Mouse (Mus musculus) urinary bladder, postnatal 36 days (tissue): Measurements from ENCODE around the gene Tpx2.

Source experiments
- DNase-seq, 2 experiments: peaks; one replicate each; pipeline ENCODE4 v3.0.0; 2022; ENCODE audit warnings: low spot score in 2 of 2, mixed read lengths in 1 of 2

The Tpx2 gene

DNA sequence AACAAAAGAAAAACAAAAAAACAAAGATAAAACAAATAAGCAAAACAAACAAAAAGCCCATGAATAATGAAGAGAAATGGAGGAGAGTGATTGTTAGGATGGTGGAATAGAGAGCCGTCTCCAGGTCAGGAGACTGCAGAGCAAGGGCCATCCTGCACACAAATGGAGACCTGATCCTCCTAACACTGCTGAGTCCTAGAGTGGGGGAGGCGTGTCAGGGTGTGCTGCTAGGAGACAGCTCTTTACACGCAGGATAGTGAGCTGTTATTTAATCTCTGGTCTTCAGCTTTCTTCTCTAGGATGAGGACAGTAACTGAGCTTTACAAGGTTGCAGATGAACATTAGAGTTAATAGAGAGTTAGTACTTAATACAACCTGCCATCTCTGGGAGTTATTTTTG, 14.9 kb downstream of the Tpx2 start:
- DNase-seq = no peak

DNA sequence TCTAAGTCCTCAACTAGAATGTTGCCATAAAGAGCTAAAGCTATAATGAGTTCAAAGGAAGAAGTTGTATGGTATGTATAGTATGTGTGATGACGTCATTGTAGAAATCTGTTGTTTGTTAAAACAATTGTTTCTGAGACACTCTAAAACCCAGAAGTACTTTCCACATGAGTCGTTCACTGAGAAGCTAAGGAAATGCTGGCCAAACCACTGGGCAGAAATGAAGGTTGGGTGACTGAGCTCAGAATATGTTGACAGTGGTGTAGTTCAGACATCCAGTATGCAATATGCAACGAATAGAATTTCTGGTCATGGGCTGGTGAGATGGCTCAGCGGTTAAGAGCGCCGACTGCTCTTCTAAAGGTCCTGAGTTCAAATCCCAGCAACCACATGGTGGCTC, 15.6 kb downstream of the Tpx2 start:
- no peak for DNase-seq

DNA sequence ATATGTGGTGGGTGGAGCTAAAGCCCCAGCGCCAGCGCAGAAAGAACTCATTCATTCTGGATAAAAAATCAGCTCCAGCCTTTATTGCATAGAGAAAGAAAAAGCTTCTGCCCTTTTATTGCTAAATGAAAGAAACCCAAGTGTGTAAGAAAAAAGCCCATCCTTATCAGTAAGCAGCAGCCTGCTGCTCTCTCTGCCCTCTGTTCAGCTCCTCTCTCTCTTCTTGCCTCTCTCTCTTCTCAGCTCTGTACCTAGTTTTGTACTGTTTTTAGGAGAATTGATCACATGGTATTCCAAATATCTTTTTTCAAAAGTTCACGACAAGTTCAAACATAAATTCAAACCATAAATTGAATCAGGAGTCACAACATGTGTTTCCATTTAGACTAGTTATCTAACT, 30.5 kb downstream of the Tpx2 start:
- no peak for DNase-seq

DNA sequence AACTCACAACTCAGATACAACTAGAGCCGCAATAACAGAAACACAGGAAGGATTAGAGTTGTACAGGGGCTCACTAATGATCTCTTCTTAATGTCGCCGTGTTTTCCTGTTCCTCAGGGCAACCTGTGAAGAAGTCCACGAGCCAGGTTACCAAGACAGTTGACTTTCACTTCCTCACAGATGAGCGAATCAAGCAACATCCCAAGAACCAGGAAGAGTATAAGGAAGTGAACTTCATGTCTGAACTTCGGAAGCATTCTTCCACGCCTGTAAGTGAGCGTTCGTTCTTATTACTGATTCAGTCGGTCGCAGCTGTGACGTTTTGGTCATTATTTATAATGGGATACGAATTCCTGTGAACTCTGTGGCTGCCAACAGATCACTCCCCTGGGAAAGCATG, 33.1 kb downstream of the Tpx2 start:
- DNase-seq = no peak

DNA sequence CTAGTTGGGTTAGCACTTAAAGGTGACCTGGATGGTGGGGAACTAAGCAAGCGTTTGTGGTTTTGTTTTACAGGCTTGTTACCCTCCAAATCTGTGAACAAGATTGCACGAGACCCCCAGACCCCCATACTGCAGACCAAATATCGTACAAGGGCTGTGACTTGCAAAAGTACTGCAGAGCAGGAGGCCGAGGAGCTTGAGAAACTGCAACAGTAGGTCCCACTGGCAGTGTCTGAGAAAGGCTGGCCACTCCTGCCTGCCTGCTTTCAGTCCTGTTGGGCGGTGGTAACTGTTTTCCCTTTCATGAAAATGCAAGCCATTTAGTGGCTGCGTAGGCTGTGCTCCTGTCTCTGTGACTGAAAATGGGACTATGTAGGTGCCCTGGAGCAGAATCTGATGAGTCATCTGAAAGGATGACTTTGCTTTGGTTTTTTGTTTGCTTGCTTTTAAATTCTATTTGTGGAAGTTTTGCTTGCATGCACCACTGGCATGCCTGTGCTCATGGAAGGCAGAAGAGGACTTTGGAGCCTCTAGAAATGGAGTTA, 36.4 kb downstream of the Tpx2 start:
- DNase-seq = no peak

DNA sequence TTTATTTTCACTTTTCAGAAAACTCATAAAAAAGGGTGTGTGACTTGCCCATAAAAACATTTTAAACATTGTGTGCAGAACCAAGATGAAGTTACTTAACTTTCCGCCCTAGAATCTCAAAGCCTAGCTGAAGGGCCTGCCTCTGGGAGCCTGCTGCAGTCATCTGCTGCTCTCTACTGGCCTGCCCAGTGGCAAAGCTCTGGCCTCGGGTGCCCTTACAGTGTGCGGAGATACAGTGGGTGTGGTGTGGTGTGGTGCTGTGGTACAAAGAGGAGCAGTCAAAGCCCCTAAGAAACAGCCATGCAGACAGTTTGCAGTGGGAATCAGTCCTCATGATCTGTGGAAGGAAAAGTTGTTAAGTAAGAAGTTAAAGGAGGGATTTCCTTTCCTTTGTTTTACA, 39.5 kb downstream of the Tpx2 start:
- no peak for DNase-seq

DNA sequence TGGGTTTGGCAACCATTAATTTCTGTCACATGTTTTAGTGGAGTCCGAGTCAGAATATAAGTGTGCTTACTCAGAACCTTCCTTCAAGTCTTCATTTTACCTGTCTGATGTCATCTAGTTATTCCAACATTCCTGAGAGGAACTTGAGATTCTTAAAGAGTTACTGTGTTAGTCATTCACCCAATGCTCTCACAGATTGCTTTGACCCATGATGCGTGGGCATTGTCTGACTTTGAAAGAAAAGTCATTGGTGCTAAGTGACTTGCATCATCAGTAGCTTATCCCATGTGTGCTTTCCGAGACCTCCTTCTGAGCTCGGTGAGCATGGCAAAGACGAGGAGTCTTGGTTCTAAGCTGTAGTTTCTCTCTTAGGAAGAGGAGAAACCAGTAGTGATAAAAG, 41.0 kb downstream of the Tpx2 start:
- no peak for DNase-seq

DNA sequence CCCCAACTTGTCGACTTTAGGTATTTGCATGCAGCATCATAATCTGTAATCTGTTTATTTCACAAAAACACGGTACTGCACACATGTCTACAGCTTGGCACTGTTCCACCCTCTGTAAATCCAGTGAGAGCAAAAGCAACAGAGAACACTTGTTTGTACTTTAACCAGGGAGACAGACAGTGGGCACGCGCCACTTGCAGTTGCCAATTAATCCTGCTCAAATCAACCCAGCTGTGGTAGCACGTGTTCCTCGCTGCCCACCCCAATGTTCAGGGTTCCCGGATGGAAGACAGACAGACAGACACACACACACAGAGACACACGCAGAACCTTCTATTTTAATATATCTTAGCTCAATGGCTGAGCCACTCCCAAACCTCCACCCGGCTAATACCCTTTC, 48.1 kb downstream of the Tpx2 start:
- no peak for DNase-seq

DNA sequence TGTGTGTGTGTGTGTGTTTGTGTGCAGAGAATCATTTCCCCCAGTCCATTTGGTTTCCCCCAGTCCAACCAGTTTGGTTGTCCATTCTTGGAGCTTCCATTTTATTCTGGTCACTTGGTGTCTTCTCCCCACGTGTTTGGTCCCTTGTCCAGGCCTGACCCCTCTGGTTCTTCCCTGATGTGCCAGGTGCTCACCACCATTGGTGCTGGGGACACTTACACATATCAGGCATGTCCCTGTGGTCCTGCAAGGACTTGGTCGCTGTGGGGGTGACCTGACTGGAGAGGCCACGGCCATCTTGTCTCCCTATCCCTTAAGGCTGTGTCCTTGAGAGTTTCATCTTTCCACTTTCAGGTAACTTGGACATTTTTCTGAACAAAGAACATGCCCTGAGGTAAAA, 49.2 kb downstream of the Tpx2 start:
- DNase-seq = no peak

DNA sequence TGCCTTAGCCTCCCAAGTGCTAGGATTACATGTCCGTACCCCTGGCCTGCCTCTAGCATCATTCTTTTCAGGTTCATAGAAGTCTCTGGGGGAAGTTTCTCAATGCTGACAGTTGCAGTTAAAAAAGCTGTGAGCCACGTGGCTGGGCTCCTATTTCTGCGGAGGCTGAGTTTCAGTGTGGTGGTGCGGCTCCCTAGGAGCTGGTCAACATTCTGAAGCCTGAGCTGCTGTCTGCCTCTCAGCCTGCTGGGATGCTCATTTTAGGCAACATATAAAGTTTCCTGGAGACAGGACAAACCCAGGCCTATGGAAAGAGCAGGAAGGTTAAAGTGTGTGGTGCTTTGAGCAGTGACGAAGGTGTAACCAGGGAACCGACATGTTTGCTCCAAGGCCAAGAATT, 51.2 kb downstream of the Tpx2 start:
- no peak for DNase-seq

DNA sequence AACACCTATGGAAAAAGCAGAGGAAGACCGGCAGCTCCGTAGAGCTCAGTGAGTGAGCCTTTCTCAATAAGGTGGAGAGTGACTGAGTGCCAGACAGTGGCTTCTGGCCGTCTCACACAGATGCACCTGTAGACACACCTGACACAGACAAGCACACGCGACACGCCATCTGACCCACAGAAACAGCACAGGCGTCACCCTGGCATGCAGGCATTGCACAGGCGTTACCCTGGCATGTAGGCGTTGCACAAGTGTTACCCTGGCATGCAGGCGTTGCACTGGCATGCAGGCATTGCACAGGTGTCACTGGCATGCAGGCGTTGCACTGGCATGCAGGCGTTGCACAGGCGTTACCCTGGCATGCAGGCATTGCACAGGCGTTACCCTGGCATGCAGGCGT, 53.5 kb downstream of the Tpx2 start:
- DNase-seq = no peak

DNA sequence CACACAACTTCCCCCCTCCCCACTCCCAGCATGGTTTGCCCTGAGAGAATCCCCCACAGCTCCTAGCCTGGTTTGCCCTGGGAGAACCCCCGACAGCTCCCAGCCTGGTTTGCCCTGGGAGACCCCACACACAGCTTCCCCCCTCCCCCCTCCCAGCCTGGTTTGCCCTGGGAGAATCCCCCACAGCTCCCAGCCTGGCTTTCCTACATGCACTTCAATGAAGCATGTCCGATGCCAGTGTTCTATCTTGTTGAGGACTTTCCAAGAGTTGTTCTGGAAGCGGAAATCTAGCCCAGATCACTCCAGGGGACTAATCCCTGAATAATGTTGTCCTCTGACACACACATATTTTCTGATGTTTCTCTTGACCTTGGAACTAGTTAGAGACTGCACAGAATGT, 54.9 kb downstream of the Tpx2 start:
- no peak for DNase-seq

DNA sequence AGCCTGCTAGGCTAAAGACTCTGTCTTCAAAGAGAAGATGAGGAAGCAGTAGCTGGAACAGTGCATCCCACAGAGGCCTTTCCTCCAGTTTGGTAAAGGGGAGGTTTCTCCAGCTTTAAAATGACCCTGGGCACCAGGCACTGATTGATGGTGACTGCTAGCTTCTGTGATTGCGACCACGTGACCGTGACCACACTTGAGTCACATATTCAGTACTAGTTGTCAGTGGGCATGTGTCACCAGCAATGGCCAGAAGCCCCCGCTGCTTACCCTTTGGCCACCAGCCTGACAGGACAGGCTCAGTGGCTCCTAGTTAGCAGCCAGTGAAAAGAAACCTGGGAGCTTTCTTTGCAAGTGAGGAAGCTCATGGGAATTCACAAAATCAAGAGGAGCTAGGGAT, 55.8 kb downstream of the Tpx2 start:
- DNase-seq = no peak

DNA sequence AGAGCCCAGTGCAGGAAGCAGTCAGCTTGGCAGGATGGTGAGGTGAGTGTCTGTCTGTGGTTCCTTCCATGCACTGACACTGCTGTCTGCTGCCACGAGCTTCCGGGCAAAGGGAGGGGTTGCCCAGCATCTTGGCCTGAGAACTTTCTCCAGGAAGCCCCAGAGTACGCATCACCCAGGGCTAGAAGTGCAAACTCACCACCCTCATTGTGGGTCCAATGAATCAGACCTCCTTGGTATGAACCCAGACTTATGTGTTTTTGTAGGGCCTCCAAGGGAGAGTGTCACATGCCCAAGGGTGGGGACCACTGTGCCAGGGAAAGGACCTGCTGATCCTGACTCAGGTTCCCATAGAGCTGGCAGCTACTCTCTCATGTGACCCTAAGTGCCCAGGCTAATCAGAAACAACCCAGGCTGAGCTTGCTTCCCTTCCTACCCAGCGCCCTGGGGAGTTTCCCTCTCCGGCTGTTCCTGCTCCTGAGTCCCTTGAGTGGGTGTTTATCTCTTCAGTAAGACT, 56.4 kb downstream of the Tpx2 start:
- no peak for DNase-seq

DNA sequence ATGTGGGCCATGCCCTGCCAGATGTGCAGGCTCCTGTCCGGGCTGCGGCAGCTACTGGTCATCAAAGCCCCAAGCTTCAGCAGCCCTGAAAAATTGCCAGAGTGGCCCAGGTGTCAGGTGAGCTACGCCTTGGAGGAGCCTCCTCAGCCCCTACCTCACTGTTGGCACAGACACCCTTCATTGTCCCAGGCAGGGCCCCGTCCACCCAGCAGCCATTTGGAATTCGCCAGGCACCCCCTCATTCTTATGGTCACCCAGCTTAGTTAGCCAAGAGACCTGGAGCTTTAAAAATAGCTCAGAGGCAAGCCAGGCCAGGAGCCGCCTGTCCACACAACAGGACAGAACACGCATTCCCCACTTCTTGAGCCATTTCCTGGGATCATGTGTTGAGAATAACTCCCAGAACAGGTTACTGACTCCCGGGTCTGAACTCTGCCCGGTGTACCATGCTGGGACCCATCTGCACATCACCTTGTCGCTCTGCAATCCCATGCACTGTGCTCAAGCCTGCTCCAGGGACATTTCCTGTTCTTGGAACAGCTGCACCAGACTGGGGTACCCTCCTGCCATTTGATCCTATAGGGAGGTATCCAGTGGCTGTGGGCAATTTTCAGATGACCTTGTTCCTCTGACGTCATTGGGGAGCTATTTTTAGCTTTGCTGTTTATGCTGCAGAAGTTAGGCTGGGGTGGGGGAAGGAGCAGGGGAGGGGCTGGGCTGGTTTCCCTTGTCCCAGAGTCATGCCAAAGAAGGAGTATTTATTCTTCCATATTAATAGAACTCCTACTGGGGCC, 57.5 kb downstream of the Tpx2 start:
- no peak for DNase-seq

DNA sequence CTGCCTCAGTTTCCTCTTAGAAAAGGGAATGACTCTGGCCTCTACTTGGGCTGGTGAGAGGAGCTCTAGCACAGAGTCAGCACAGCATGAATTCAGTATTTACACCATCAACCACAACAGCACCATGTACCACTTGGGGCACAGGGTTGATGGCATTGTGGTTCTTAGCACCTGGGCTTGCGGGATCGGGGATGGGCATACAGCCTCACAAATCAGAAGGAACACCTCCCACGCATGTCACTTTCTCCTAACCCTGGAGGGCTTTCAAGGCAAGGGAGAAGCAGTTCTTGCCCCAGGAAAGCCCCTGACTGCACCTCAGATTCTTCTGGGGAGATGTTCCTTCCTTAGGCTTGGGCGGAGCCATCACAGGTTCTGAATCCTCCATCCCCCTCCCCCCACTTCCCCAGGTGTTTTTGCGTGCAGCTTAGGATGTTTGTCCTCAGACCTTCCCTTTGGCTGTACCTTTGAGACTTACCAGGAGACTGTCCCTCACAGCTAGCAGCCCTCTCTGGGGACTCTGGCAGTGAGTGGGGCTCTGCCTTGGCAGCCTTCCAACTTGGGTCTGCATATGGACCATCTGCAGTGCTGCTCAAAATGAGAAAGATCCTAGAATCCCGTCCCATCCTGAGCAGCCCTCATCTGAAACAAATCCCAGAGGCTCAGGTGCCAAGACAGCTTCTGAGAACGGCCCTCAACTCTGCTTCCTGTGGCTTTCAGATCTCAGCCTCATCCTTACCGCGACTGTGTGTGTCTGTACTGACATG, 58.7 kb downstream of the Tpx2 start:
- no peak for DNase-seq

DNA sequence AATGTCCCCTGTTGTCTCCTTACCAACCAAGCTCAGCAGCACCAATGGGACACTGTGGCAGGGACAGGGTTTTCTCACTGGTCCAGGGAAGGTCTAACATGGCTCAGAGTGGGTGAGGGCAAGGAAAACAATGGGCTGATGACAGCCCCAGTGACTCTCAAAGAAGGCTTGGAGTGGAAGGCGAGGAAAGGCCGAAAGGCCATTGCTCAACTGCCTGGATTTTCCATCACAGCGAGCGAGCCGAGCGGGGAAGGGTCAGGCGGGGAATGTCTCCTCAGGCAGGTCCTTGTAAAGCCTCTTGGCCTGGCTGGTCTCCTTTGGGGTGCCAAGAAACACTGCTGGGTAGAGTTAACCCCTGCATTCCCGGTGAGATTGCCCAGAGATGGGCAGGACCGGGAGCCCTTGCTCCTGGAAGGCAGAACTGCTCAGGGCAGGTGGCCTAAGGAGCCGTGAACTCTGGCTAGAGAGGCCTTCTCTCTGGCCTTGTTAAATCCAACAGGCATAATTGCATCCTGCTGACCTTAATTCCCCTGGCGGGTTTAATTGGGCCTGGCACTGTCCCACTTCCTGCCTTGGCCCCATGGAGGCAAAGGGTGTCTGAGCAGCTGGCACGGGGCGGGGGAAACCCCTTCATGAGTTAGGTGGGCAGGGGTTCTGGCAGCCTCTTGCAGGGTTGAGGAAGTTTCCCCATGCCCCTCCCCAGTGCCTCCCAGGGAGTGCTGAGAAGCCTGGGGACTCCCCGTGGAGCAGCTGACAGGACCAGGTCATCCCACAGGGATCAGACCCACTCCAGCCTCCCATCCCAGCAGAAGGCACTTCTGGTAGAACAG, 59.6 kb downstream of the Tpx2 start:
- DNase-seq = no peak

DNA sequence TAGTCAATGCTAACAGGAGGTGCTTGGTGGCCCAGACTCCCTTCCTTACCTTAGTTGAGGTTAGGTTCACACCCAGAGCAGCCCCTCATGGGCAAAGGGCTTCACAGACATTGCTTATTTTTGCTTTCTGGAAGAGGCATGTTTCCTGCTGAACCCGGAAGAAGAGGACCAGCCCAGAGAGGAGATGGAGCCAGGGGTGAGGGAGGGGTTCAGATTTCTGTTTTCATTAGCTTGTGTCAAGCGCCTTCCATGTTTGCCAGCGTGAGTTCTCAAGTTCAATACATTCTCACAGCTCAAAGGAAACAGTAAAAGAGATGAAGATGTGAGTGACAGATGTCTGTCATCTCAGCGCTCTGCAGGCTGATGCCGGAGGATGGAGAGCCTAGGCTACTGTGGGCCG, 62.1 kb downstream of the Tpx2 start:
- no peak for DNase-seq

DNA sequence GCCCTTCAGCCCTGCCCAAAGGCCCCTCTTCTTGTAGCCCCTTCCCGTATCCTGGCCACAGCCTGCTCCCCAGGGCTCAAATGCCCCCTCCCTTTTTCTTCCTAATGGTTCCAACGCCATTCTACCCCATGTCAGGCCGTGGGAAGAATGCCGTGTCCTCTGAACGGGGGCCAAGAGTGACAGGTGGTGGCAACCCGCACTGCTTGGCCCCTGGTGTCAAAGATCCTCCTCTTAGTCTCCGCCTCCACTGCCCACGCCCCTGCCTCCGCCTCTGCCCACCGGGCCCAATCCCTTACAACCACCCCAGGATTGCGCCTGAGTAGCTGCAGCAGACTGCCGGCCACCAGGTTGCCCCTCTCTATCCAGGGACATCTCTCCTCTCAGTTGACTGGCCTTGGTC, 63.3 kb downstream of the Tpx2 start, which contains the start of gene Mylk2:
Mylk2 (plus strand) TSS at position 322 of the 400 bp plus-strand sequence.
- no peak for DNase-seq

DNA sequence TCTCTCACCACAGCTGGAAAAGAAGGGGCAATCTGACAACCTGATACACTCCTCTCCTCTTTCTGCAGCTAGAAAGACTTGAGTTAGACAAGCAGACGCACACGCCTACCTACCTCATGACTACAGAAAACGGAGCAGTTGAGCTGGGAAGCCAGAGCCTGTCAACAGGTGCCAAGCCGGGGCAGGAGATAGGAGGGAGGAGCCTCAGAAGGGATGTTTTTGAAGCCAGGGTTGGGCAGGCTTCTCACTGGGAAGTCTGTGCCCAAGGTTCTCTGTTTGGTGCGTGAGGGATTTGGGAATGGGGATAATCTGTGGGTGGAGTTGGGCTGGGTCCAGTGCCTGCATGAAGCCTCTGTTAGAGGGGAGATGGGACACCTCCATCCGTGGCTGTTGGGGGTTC, 63.7 kb downstream of the Tpx2 start:
- no peak for DNase-seq

DNA sequence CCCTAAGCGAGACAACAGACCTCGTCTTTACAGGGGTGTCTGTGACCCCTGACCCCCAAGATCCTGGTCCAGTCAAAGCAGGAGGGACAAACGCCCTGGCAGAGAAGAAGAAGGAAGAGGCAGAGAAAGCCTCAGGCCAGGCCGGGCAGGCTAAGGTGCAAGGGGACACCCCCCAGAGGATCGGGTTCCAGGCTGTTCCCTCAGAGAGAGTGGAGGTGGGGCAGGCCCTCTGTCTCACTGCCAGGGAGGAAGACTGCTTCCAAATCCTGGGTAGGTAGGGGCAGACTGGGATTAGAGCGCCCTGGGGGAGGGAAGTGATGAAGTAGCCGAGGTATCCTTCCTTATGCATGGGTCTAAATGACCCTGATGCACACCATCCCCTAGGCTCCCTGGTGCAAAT, 65.7 kb downstream of the Tpx2 start:
- DNase-seq = no peak
